Mouse (Mus musculus) heart, postnatal 0 days (tissue): ENCODE data around the gene Ptprb. TPM values are rescaled to one million over a fixed set of nuclear protein-coding genes. Genes with fewer than 3 reads are reported as not detected.

Experiments
- ATAC-seq: fragments of 200-750 bp; cut with Nextera tagmentation; 2 replicates; pipeline ENCODE4 v1.8.0; 2017; ENCODE audit warnings: low read depth, moderate number of reproducible peaks, moderate library complexity; ENCODE audit not compliant: insufficient read depth
- DNase-seq: peaks from one replicate; pipeline ENCODE4 v3.0.0-alpha.2; 2016; ENCODE audit warnings: low spot score
- H3K27ac ChIP-seq: fragments of 300-500 bp; sonication (generic); 2 replicates; pipeline ENCODE4 v1.5.1; 2014; ENCODE audit warnings: low read depth, mild to moderate bottlenecking
- H3K27me3 ChIP-seq: fragments of 300-500 bp; sonication (generic); 2 replicates; pipeline ENCODE4 v1.6.1; 2014; ENCODE audit warnings: low read length, mixed read lengths; ENCODE audit not compliant: control insufficient read depth, insufficient read depth
- H3K36me3 ChIP-seq: fragments of 300-500 bp; sonication (generic); replicated peaks from 2 replicates; pipeline ENCODE4 v1.6.1; 2014; ENCODE audit warnings: low read length, mixed read lengths; ENCODE audit not compliant: control insufficient read depth, insufficient read depth
- H3K4me1 ChIP-seq: fragments of 300-500 bp; sonication (generic); 2 replicates; pipeline ENCODE4 v1.6.1; 2014; ENCODE audit warnings: antibody characterized with exemption; ENCODE audit not compliant: control insufficient read depth, insufficient read depth
- H3K4me2 ChIP-seq: fragments of 300-500 bp; sonication (generic); 2 replicates; pipeline ENCODE4 v1.6.1; 2014; ENCODE audit warnings: low read depth, mild to moderate bottlenecking, low read length, moderate library complexity
- H3K4me3 ChIP-seq: fragments of 300-500 bp; sonication (generic); 2 replicates; pipeline ENCODE4 v1.5.1; 2014; ENCODE audit warnings: low read depth, low read length
- H3K9ac ChIP-seq: fragments of 300-500 bp; sonication (generic); replicated peaks from 2 replicates; pipeline ENCODE4 v1.6.1; 2014; ENCODE audit warnings: low read depth, low read length, mixed read lengths
- H3K9me3 ChIP-seq: fragments of 300-500 bp; sonication (generic); replicated peaks from 2 replicates; pipeline ENCODE4 v1.6.1; 2016; ENCODE audit warnings: low read length; ENCODE audit not compliant: control insufficient read depth
- CTCF ChIP-seq: IDR thresholded peaks from 2 replicates; pipeline ENCODE4 v1.5.1; 2016; ENCODE audit warnings: antibody characterized with exemption, control low read depth, low read depth
- EP300 ChIP-seq: IDR thresholded peaks from 2 replicates; pipeline ENCODE4 v1.6.1; 2016; ENCODE audit warnings: antibody characterized with exemption, low read depth
- WGBS: fragments of 180-500 bp; shearing (Covaris S2); extraction: QIAGEN DNeasy Blood & Tissue Kit; methylation state at CpG from one replicate; pipeline ENCODE4 v1.1.7; 2014; 5-methylcytosine and 5-hydroxymethylcytosine counted together
- polyA plus RNA-seq: library from polyadenylated mRNA; unstranded; fragments of >200 nt; fragmentation: Nextera tagmentation; extraction: Ambion mirVana; gene quantifications from 2 replicates; pipeline ENCODE4 v1.2.1, GENCODE M21; 2015
- total RNA-seq: library from RNA; depleted of rRNA; stranded (reverse); fragments of >200 nt; gene quantifications from 2 replicates; pipeline ENCODE4 v1.2.3, GENCODE M21; 2014; ENCODE audit warnings: low replicate concordance

The Ptprb gene
- total and polyA plus RNA-seq, 2 experiments from 2014 or later = 6.9 to 22.3 TPM

- TF ChIP-seq CTCF (no peak), EP300 (no peak)
- WGBS = 57% methylated on average over 5 of the region's 5 CpGs
- Histone ChIP-seq H3K36me3 (peaks cover 9% of the 10 kb centered on the region; the same call in 1 of the 2 replicates), H3K4me1 (no peaks in the 10 kb centered on the region), H3K4me2 (no peak overlapping the region), H3K9me3 (no peaks in the 10 kb centered on the region), H3K27me3 (no peaks in the 10 kb centered on the region), H3K9ac (no peak overlapping the region), H3K4me3 (no peak overlapping the region), H3K27ac (no peak overlapping the region)
- DNase-seq = no peak
- ATAC-seq = no peak
Observed at GRCm38 (mm10) chr10:116354372-116354771, 79.0 kb downstream of the Ptprb start.

GRCm38 (mm10) chr10:116362181-116362580 is 86.9 kb downstream of the Ptprb start:
- Histone ChIP-seq H3K27me3 (no peaks in the 10 kb centered on the region), H3K4me1 (no peaks in the 10 kb centered on the region), H3K9me3 (no peaks in the 10 kb centered on the region), H3K4me2 (no peak overlapping the region), H3K36me3 (peaks cover 10% of the 10 kb centered on the region), H3K27ac (no peak overlapping the region), H3K4me3 (no peak overlapping the region), H3K9ac (no peak overlapping the region)
- DNase-seq = no peak
- 82% methylated on average over 6 of the region's 6 CpGs for WGBS
- TF ChIP-seq EP300 = no peak
- no peak for TF ChIP-seq CTCF
- no peak for ATAC-seq

- Histone ChIP-seq H3K27me3 (no peaks in the 10 kb centered on the region), H3K27ac (no peak overlapping the region), H3K4me3 (no peak overlapping the region), H3K4me2 (no peak overlapping the region), H3K9me3 (no peaks in the 10 kb centered on the region), H3K9ac (no peak overlapping the region), H3K4me1 (no peaks in the 10 kb centered on the region), H3K36me3 (peaks cover 10% of the 10 kb centered on the region)
- ATAC-seq = no peak
- WGBS = 91% methylated on average over 8 of the region's 8 CpGs
- TF ChIP-seq CTCF (no peak), EP300 (no peak)
- DNase-seq = no peak
Observed at GRCm38 (mm10) chr10:116362645-116363044, 87.3 kb downstream of the Ptprb start.

GRCm38 (mm10) chr10:116364759-116365158 is 89.4 kb downstream of the Ptprb start:
- Histone ChIP-seq H3K4me1 (no peaks in the 10 kb centered on the region), H3K9me3 (no peaks in the 10 kb centered on the region), H3K4me3 (no peak overlapping the region), H3K4me2 (no peak overlapping the region), H3K9ac (no peak overlapping the region), H3K27me3 (no peaks in the 10 kb centered on the region), H3K36me3 (peaks cover 10% of the 10 kb centered on the region), H3K27ac (no peak overlapping the region)
- 23% methylated on average over 7 of the region's 7 CpGs for WGBS
- DNase-seq = no peak
- TF ChIP-seq CTCF (no peak), EP300 (no peak)
- peak; percentile 33; the same call in 1 of the 2 replicates for ATAC-seq

GRCm38 (mm10) chr10:116370991-116371725 is 95.8 kb downstream of the Ptprb start:
- no peaks in the 10 kb centered on the region; the same call in 1 of the 2 replicates for H3K36me3 ChIP-seq
- no peak overlapping the region for H3K4me2 ChIP-seq
- H3K27me3 ChIP-seq = no peaks in the 10 kb centered on the region
- H3K4me1 ChIP-seq = no peaks in the 10 kb centered on the region
- no peak for ATAC-seq
- 64% methylated on average over 6 of the region's 6 CpGs for WGBS
- H3K27ac ChIP-seq = no peak overlapping the region
- no peaks in the 10 kb centered on the region for H3K9me3 ChIP-seq
- H3K4me3 ChIP-seq = no peak overlapping the region
- DNase-seq = no peak
- TF ChIP-seq CTCF (no peak), EP300 (no peak)
- H3K9ac ChIP-seq = no peak overlapping the region

- no peak overlapping the region for H3K27ac ChIP-seq
- WGBS = 93% methylated on average over 6 of the region's 6 CpGs
- no peaks in the 10 kb centered on the region for H3K9me3 ChIP-seq
- H3K27me3 ChIP-seq = no peaks in the 10 kb centered on the region
- ATAC-seq = no peak
- H3K9ac ChIP-seq = no peak overlapping the region
- no peaks in the 10 kb centered on the region; the same call in 1 of the 2 replicates for H3K36me3 ChIP-seq
- no peaks in the 10 kb centered on the region for H3K4me1 ChIP-seq
- DNase-seq = no peak
- H3K4me2 ChIP-seq = no peak overlapping the region
- no peak for TF ChIP-seq EP300
- TF ChIP-seq CTCF = no peak
- no peak overlapping the region for H3K4me3 ChIP-seq
Observed at GRCm38 (mm10) chr10:116374111-116374510, 98.8 kb downstream of the Ptprb start.
